Mouse (Mus musculus): ENCODE measurements around the gene Esp38. TPM values are rescaled to one million over a fixed set of nuclear protein-coding genes. Genes with fewer than 3 reads are reported as not detected.
"Not testable (repeated sequence)": the region's sequence is repeated elsewhere in the genome, so short reads cannot be mapped to it uniquely, and the experiment has no call there.

Esp38 gene
- not detected in 2 replicates for polyA plus RNA-seq (2015; fragmentation: Nextera tagmentation; extraction: Ambion mirVana)

DNA sequence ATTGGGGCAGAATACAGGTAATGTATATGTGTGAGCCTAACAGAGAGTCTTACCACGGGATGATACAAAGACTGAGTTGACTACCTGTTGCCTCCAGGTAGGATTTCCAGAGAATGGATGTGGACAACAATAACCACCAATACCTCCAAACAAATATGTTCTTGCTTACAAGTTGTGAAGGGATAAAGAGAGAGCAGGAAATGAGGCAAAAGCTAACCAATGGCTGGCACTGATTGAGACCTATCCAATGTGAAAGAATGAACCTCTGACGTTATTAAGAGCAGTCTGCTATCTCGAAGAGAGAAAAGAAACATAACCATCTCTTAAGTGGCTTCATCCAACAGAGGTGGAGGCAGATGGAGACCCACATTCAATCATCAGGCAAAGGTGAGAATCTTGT lies at the start of gene Esp38:
Esp38 (plus strand) TSS at position 301 of the 400 bp plus-strand sequence.
- 66% methylated on average over 3 of the region's 3 CpGs for WGBS
- no peak within 1 kb of the TSS for H3K4me2 ChIP-seq (replicated peaks; ENCODE audit: low read depth, low read length)
- H3K9me3 ChIP-seq (ENCODE audit: low read length): no peaks in the 10 kb centered on the region
- H3K36me3 ChIP-seq (ENCODE audit: insufficient read depth, low read length): no peaks in the 10 kb centered on the region
- no peak for ATAC-seq (ENCODE audit: low FRiP score, low TSS enrichment)
- H3K27ac ChIP-seq (ENCODE audit: low read length): no peak within 1 kb of the TSS
- H3K27me3 ChIP-seq (ENCODE audit: insufficient read depth, low read length): no peaks in the 10 kb centered on the region
- H3K9ac ChIP-seq (replicated peaks; ENCODE audit: low read length): no peak within 1 kb of the TSS
- H3K4me1 ChIP-seq (ENCODE audit: insufficient read depth, low read length): no peaks in the 10 kb centered on the region
- no peak within 1 kb of the TSS for H3K4me3 ChIP-seq (ENCODE audit: low read length)

DNA sequence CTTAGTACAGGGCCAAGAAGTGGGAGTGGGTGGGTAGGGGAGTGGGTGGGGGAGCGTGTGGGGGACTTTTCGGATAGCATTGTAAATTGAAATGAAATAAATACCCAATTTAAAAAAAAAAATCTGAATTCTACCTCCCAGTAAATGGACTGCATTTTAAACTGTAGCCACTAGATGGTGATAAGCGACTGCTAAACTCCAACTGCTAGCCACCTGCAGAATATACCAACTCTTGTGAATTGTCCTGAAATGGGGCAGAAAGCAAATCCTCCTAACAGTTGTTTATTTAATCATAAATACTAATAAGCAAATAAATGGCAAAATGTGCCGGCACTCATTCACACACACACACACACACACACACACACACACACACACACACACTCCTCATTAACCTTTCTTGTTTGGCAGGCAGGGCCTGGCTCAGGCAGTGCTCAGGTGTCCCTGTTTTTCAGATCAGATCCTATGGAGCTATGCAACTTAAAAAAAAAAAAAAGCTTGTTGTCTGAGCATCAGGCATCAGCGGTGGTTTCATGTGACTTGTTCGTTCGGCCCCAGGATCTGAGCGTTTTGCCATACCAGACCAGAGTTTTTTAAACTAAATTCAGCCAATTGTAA lies 47.3 kb upstream of the Esp38 start:
- H3K9ac ChIP-seq (replicated peaks; ENCODE audit: low read length); H3K4me2 ChIP-seq (replicated peaks; ENCODE audit: low read depth, low read length); H3K36me3 ChIP-seq (ENCODE audit: insufficient read depth, low read length); H3K4me3 ChIP-seq (ENCODE audit: low read length); H3K9me3 ChIP-seq (ENCODE audit: low read length); H3K27ac ChIP-seq (ENCODE audit: low read length); H3K27me3 ChIP-seq (ENCODE audit: insufficient read depth, low read length); H3K4me1 ChIP-seq (ENCODE audit: insufficient read depth, low read length): not testable (repeated sequence)
- ATAC-seq (ENCODE audit: low FRiP score, low TSS enrichment): 0 out of 2 replicates have a peak, but pooled peaks have one; percentile 31
- WGBS: 54% methylated on average over 7 of the region's 8 CpGs

Other genes starting within 250 kb of the Esp38 start
- gene AC192777.2, start 144.9 kb downstream of the Esp38 start, polyA plus RNA-seq (2015; fragmentation: Nextera tagmentation; extraction: Ambion mirVana): not detected in 2 replicates